Mouse (Mus musculus): ENCODE measurements around the gene Tgif1. TPM values are rescaled to one million over a fixed set of nuclear protein-coding genes. Genes with fewer than 3 reads are reported as not detected.

Tgif1 gene
- polyA plus RNA-seq, 1 experiment from 2014 or later = 66.8 TPM

DNA sequence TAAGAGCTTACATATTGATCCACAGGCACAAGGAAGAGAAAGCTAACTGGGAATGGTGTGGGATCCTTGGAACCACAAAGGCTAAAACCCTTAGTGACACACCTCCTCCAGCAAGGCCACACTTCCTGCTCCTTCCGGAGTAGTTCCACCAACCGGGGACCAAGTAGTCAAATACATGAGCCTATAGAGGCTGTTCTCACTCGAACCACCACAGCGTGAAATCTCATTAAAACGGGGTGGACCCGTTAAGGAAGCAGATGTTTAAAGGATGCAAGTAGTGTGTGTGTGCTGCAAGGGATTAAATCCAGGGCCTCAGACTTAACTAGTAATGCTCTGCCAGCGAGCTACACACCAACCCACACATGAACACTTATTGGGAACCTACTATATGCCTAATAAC lies 27.8 kb upstream of the Tgif1 start:
- Histone ChIP-seq H3K4me2 (replicated peaks) (no peak overlapping the region), H3K27ac (no peak overlapping the region), H3K36me3 (no peaks in the 10 kb centered on the region), H3K27me3 (no peaks in the 10 kb centered on the region), H3K9ac (no peak overlapping the region), H3K9me3 (replicated peaks) (no peaks in the 10 kb centered on the region), H3K4me1 (no peaks in the 10 kb centered on the region), H3K4me3 (no peak overlapping the region)
- 49% methylated on average over 7 of the region's 7 CpGs for WGBS
- no peak for ATAC-seq (ENCODE audit: low FRiP score)

DNA sequence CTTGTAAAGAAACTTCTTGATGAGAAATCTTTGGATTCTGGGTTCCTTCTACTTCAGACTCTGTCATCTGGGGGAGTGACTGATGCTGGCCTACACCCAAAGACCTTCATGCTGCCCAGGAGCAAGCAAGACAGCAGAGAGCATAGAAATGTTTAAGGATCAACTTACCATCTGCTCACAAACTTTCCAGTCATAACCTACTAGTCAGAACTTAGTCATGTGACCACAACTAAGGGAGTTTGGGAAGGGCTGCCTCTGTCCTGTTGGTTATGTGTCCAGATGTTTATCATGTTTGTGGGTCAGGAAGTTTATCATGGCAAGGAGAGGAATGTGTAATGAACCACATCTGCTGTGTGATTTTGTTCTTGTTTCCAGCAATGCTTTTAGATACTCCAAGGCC lies 24.9 kb upstream of the Tgif1 start:
- H3K9ac ChIP-seq = no peak overlapping the region
- H3K27ac ChIP-seq = no peak overlapping the region
- no peaks in the 10 kb centered on the region for H3K9me3 ChIP-seq (replicated peaks)
- peaks cover 5% of the 10 kb centered on the region for H3K4me1 ChIP-seq
- no peaks in the 10 kb centered on the region for H3K36me3 ChIP-seq
- no peaks in the 10 kb centered on the region for H3K27me3 ChIP-seq
- no peak overlapping the region for H3K4me2 ChIP-seq (replicated peaks)
- no peak overlapping the region for H3K4me3 ChIP-seq
- ATAC-seq (ENCODE audit: low FRiP score) = no peak

DNA sequence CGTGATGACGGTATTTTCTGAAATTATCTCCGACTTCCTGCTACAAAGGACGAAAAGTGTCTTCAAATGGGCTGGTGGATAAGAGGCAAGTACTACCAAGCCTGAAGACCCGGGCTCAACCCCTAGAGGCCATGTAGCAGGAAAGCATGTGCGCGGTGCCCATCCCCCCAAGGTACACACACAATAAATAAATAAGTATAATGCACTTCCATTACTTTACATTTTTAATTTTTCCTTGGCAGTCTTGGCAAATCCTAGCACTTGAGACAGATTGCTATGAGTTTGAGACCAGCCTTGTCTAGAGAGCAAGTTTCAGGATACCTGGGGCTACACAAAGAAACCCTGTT lies 20.4 kb upstream of the Tgif1 start:
- H3K9me3 ChIP-seq (replicated peaks) = no peaks in the 10 kb centered on the region
- no peak overlapping the region for H3K27ac ChIP-seq
- no peaks in the 10 kb centered on the region for H3K36me3 ChIP-seq
- 49% methylated on average over 7 of the region's 7 CpGs for whole genome bisulfite sequencing
- H3K4me2 ChIP-seq (replicated peaks) = peak overlapping the region; percentile 43
- no peak overlapping the region for H3K4me3 ChIP-seq
- H3K27me3 ChIP-seq = no peaks in the 10 kb centered on the region
- ATAC-seq (ENCODE audit: low FRiP score) = no peak
- H3K9ac ChIP-seq = no peak overlapping the region
- peaks cover 19% of the 10 kb centered on the region for H3K4me1 ChIP-seq

DNA sequence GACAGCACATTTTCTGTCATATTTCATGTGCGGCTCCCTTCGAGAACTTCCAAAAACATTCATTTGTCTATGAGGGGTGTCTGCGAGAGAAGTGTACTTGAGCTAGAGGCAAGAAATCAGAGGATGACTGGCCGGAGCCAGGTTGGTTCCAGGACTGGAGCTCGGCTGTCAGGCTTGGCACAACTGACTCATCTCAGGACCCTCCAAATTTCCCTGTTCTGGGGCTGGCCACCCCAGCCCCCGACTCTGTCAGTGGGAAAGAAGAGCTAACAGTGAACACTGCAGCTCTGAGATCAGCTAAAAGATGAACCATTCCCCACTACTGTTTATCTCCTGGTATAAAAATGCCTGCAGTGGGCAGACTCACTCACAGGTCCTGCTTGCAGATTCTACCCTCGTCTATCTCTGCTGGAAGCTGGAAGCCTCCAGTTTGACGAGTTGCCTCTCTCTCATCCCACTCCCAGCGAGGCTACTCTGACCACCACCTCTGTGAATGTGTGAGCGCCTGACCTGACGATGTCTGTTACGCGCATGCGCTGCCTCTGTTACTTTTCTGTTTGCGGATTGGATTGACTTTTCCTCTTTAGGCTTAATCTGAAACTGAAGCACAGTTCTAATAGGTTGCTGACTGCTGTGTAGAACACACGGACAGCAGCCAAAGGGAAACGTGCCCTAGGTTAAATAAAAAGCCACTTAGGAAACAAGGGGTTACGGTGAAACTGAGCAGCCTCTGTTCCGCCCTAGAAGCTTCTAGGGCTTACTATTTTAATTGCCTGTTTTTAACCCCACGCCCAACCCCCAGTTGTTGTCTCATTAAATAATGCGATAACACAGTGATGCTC lies 19.8 kb upstream of the Tgif1 start:
- peak overlapping the region; percentile 9; the same call in 1 of the 2 replicates for H3K4me3 ChIP-seq
- WGBS = 22% methylated on average over 21 of the region's 21 CpGs
- H3K27me3 ChIP-seq = no peaks in the 10 kb centered on the region
- no peaks in the 10 kb centered on the region for H3K9me3 ChIP-seq (replicated peaks)
- H3K27ac ChIP-seq = peak overlapping the region; percentile 52
- ATAC-seq (ENCODE audit: low FRiP score) = peak; percentile 65
- peaks cover 19% of the 10 kb centered on the region for H3K4me1 ChIP-seq
- H3K36me3 ChIP-seq = no peaks in the 10 kb centered on the region
- peak overlapping the region; percentile 43 for H3K4me2 ChIP-seq (replicated peaks)
- peak overlapping the region; percentile 0; the same call in 1 of the 2 replicates for H3K9ac ChIP-seq

DNA sequence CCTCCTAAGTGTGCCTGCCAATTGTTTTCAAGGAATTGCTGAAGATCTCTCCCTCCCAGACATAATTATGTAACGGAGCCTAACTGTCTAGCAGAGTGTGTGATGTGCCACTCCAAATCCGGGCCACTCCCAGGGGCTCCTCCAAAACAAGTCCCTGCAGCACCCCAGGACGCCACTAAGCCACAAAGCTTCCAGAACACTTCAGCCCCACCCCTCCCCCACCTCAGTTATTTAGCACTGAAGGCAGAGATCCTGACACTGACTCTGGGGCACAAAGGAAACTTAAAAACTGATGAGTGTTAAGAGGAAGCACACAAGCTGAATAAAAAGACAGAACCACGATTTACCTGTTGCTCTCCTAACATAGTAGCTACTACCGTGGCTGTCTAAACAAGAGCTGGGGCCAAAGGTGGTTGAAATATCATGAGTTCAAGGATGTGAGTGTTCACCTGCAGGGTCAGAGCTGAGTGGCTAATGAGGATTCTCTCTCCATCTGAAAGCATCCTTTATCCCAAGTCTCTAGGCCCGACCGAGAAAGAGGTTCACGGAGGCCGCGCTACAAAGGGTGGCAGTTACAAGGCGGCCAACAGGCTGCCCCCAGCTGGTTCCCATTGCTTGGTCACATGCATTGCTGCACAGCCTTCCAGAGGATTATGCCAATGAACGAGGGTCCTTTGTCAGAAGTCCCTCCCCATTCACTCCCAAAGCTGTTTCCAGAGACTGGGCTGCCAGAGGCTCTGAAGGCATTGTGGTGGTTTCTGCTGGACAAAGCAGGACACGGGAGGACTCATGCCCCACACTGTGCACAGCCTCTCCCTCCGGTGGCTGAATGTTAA lies 19.0 kb upstream of the Tgif1 start:
- Histone ChIP-seq H3K36me3 (no peaks in the 10 kb centered on the region), H3K4me1 (peaks cover 19% of the 10 kb centered on the region), H3K4me3 (no peak overlapping the region), H3K4me2 (replicated peaks) (peak overlapping the region; percentile 43), H3K9me3 (replicated peaks) (no peaks in the 10 kb centered on the region), H3K27me3 (no peaks in the 10 kb centered on the region), H3K27ac (peak overlapping the region; percentile 52), H3K9ac (no peak overlapping the region)
- peak; percentile 89 for ATAC-seq (ENCODE audit: low FRiP score)
- 5% methylated on average over 14 of the region's 14 CpGs for WGBS

DNA sequence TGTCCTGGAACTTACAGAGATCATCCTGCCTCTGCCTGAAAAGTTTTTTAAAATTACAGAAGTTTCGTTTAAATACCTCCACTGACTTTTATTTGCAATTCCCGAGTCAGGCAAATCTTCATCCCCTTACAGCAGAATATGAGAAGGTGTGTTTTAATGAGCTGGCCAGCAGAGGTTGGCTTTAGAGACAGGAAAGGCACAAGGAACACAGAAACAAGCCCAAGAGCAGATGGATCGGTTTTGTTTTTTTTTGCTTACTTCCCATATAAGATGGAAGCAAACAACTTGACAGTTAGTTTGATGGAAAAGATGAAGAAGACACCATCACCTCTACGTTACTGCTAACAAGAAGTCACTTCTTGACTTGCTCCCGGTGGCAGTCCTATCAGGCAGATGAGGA lies 18.3 kb upstream of the Tgif1 start:
- no peaks in the 10 kb centered on the region for H3K36me3 ChIP-seq
- no peak overlapping the region for H3K9ac ChIP-seq
- H3K27me3 ChIP-seq = no peaks in the 10 kb centered on the region
- ATAC-seq (ENCODE audit: low FRiP score) = no peak
- H3K4me2 ChIP-seq (replicated peaks) = no peak overlapping the region
- H3K9me3 ChIP-seq (replicated peaks) = no peaks in the 10 kb centered on the region
- H3K4me1 ChIP-seq = peaks cover 19% of the 10 kb centered on the region
- H3K27ac ChIP-seq = peak overlapping the region; percentile 52; the same call in 1 of the 2 replicates
- H3K4me3 ChIP-seq = no peak overlapping the region
- WGBS = 60% methylated on average over 5 of the region's 5 CpGs

DNA sequence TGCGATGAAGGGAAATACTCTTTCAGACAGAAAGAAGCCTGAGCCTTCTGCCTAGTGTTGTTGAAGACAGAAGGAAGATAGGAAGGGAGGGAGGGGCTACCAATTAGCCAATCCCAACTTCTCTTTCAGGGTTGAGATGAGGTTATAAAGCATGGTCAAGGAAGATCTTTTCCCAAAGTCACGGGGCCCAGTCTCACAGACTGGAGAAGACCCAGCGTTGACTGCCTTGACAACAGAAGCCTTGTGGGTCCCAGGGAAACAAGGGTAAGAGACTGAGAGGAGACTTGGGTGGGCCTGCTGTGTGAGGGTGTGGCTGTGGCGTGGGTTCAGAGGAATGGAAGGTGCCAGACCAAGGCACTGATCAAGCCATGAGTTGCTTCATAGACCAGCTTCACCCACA lies 17.2 kb upstream of the Tgif1 start:
- ATAC-seq (ENCODE audit: low FRiP score) = no peak
- Histone ChIP-seq H3K9me3 (replicated peaks) (no peaks in the 10 kb centered on the region), H3K9ac (no peak overlapping the region), H3K4me1 (peaks cover 19% of the 10 kb centered on the region), H3K27me3 (no peaks in the 10 kb centered on the region), H3K4me2 (replicated peaks) (no peak overlapping the region), H3K36me3 (no peaks in the 10 kb centered on the region), H3K27ac (no peak overlapping the region), H3K4me3 (no peak overlapping the region)
- WGBS = 89% methylated on average over 4 of the region's 4 CpGs

DNA sequence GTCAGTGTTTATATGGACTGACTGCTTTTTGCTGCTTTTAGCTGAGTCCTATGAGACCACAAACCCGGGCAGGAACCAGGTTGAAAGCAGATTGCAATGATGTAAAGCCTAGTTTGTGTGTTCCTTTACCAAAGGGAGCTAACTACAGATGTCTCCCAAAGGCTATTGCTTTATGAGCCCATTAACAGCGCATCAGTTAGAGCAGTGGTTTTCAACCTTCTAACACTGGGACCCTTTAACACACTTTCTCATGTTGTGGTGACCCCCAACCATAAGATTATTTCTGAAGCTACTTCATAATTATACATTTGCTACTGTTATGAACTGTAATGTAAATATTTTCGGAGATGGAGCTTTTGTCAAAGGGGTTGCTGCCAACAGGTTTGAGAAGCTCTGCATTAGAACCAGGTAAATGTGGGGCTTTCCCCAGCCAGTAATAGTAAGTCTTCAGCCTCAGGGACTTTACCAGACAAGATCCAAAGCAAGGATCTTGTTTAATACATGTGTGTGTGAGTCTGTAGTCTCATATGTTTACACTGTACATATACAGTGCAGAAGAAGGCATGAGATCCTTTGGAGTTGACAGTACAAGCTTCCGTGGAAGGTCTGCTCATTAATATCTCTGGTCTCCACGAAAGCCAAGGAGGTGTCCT lies 15.4 kb upstream of the Tgif1 start:
- 90% methylated on average over 5 of the region's 5 CpGs for WGBS

DNA sequence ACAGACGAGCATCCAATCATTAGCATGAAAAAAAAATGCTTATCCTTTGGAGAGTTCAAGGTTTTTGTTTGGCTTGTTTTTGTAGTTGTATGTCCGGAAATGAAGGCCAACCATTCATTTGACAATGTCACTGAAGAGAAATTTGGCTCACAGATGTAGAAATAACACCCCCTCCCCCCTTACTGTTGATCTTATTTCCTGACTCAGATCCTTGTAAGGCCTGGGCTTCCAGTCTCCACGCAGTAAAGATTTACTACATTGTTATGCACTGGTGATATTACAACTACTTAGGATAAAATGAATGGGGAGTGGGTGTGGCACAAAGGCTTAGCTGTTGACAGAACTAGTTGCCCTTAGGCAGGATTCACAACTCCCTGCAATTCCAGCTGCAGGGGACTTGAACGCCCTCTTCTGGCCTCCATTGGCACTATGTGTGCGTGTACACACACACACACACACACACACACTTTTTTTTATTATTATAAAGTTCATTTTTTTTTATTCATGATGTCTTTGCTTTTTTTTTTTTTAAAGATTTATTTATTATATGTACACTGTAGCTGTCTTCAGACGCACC lies 13.3 kb upstream of the Tgif1 start:
- H3K9me3 ChIP-seq (replicated peaks) = no peaks in the 10 kb centered on the region
- no peak overlapping the region for H3K9ac ChIP-seq
- no peaks in the 10 kb centered on the region for H3K4me1 ChIP-seq
- H3K4me3 ChIP-seq = no peak overlapping the region
- no peak for ATAC-seq (ENCODE audit: low FRiP score)
- no peak overlapping the region for H3K4me2 ChIP-seq (replicated peaks)
- H3K27me3 ChIP-seq = no peaks in the 10 kb centered on the region
- H3K36me3 ChIP-seq = no peaks in the 10 kb centered on the region
- WGBS = 84% methylated on average over 6 of the region's 6 CpGs
- no peak overlapping the region for H3K27ac ChIP-seq

More for the DNA sequence above, 15.4 kb upstream of the Tgif1 start:
- Histone ChIP-seq H3K36me3 (no peaks in the 10 kb centered on the region), H3K27ac (no peak overlapping the region), H3K9me3 (replicated peaks) (no peaks in the 10 kb centered on the region), H3K4me2 (replicated peaks) (no peak overlapping the region), H3K4me3 (no peak overlapping the region), H3K27me3 (no peaks in the 10 kb centered on the region), H3K9ac (no peak overlapping the region), H3K4me1 (peaks cover 19% of the 10 kb centered on the region)
- ATAC-seq (ENCODE audit: low FRiP score) = no peak

DNA sequence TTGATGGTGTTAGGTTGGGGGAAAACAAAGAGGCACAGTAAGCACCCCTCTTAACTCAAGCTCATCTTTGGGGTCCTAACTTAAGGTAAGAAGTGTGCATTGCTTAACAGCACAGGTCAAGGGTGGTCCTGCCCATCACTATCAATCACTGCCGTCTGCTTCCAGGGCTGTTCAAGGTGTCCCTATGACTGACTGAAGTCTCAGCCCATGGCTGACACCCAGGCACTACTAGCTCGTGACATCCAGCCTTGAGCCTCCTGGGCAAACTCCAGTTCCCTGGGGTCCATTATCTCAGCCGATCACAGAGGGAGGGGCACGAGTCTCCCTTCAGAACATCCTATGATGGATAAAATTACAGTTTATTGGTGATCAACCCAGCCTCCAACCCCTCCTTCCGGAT lies 12.7 kb upstream of the Tgif1 start:
- no peaks in the 10 kb centered on the region for H3K4me1 ChIP-seq
- WGBS = 90% methylated on average over 5 of the region's 5 CpGs
- H3K9ac ChIP-seq = no peak overlapping the region
- H3K4me2 ChIP-seq (replicated peaks) = no peak overlapping the region
- H3K36me3 ChIP-seq = no peaks in the 10 kb centered on the region
- no peaks in the 10 kb centered on the region for H3K27me3 ChIP-seq
- no peak overlapping the region for H3K27ac ChIP-seq
- H3K4me3 ChIP-seq = no peak overlapping the region
- no peaks in the 10 kb centered on the region for H3K9me3 ChIP-seq (replicated peaks)
- ATAC-seq (ENCODE audit: low FRiP score) = no peak

DNA sequence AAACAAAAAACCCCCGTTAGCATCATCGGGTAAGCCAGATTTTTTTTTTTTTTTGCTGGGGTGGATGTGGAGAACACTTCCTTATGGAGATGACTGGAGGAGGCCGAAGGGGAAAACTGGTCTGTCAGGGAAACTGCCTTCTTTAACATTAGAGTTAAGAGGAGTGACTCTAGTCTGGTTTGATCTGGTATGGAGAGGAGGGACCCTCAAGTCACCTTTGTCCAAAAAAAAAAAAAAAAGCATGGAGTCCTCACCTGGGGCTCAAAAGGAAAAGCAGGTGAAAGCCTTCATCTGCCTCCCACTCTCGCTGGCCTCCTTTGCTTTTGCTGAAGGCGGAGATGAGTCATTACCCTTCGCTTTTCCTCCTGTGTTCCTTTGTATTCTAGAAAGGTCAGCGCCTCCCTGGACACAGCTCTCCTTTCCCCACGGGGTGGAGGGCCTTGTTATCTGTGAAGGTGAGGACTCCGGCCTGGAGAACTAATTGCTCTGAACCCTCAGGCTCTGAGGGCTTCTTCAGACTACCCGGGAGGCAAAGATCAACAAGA lies 11.8 kb upstream of the Tgif1 start:
- no peak overlapping the region for H3K4me3 ChIP-seq
- no peak for ATAC-seq (ENCODE audit: low FRiP score)
- 81% methylated on average over 10 of the region's 10 CpGs for WGBS
- H3K9ac ChIP-seq = no peak overlapping the region
- H3K36me3 ChIP-seq = no peaks in the 10 kb centered on the region
- no peak overlapping the region for H3K4me2 ChIP-seq (replicated peaks)
- H3K9me3 ChIP-seq (replicated peaks) = no peaks in the 10 kb centered on the region
- H3K27me3 ChIP-seq = no peaks in the 10 kb centered on the region
- no peak overlapping the region for H3K27ac ChIP-seq
- no peaks in the 10 kb centered on the region for H3K4me1 ChIP-seq

DNA sequence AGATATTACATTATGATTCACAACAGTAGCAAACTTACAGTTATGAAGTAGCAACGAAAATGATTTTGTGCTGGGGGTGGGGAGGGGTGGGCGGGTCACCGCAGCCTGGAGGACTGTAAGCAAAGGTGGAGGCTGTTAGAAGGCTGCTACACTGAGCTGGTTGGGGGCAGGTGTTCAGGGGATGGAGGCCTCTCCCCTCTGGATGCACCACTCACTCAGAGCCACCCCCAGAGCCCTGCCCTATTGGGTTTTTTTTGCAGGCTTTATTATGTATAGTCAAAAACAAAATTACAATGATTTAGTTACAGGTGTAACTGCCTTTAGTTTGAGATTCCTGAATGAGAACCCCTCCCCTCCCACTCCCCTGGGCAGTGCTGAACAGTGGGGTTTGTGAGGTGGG lies 11.3 kb upstream of the Tgif1 start:
- ATAC-seq (ENCODE audit: low FRiP score) = no peak
- H3K9me3 ChIP-seq (replicated peaks) = no peaks in the 10 kb centered on the region
- H3K27me3 ChIP-seq = no peaks in the 10 kb centered on the region
- no peak overlapping the region for H3K9ac ChIP-seq
- no peak overlapping the region for H3K4me2 ChIP-seq (replicated peaks)
- no peaks in the 10 kb centered on the region for H3K4me1 ChIP-seq
- 94% methylated on average over 3 of the region's 3 CpGs for WGBS
- no peak overlapping the region for H3K4me3 ChIP-seq
- H3K36me3 ChIP-seq = no peaks in the 10 kb centered on the region
- H3K27ac ChIP-seq = no peak overlapping the region

All from hindbrain, embryonic 12.5 days (tissue).